Mouse (Mus musculus) embryonic facial prominence, embryonic 10.5 days (tissue): Measurements from ENCODE around the gene Dtd1. TPM values are rescaled to one million over a fixed set of nuclear protein-coding genes. Genes with fewer than 3 reads are reported as not detected.
A peak's percentile ranks its signal among the peaks of the same experiment; 100 is the strongest.

ENCODE experiments used
- DNase-seq: peaks from one replicate; pipeline ENCODE4 v3.0.0-alpha.2; 2017; ENCODE audit warnings: low spot score
- H3K27ac ChIP-seq: fragments of 300-500 bp; sonication (generic); replicated peaks from 2 replicates; pipeline ENCODE4 v1.5.1; 2016; ENCODE audit warnings: mild to moderate bottlenecking
- H3K27me3 ChIP-seq: fragments of 300-500 bp; sonication (generic); replicated peaks from 2 replicates; pipeline ENCODE4 v1.6.1; 2016; ENCODE audit warnings: low read depth, mild to moderate bottlenecking; ENCODE audit not compliant: poor library complexity, severe bottlenecking
- H3K36me3 ChIP-seq: fragments of 300-500 bp; sonication (generic); replicated peaks from 2 replicates; pipeline ENCODE4 v1.6.1; 2016; ENCODE audit warnings: mild to moderate bottlenecking, moderate library complexity
- H3K4me1 ChIP-seq: fragments of 300-500 bp; sonication (generic); 2 replicates; pipeline ENCODE4 v1.6.1; 2016
- H3K4me3 ChIP-seq: fragments of 300-500 bp; sonication (generic); 2 replicates; pipeline ENCODE4 v1.5.1; 2016; ENCODE audit warnings: mild to moderate bottlenecking, moderate library complexity
- H3K9me3 ChIP-seq: fragments of 300-500 bp; sonication (generic); 2 replicates; pipeline ENCODE4 v1.6.1; 2016; ENCODE audit warnings: mild to moderate bottlenecking
- WGBS: fragments of 180-500 bp; shearing (Covaris S2); methylation state at CpG from one replicate; pipeline ENCODE4 v1.1.7; 2016; 5-methylcytosine and 5-hydroxymethylcytosine counted together
- polyA plus RNA-seq: library from polyadenylated mRNA; unstranded; fragments of >200 nt; fragmentation: Nextera tagmentation; extraction: Ambion mirVana; gene quantifications from 2 replicates; pipeline ENCODE4 v1.2.1, GENCODE M21; 2016

Gene Dtd1
- polyA plus RNA-seq, 1 experiment from 2014 or later = 43.1 TPM

GRCm38 (mm10) chr2:144617074-144617874 lies 17.6 kb downstream of the Dtd1 start:
- DNase-seq = no peak
- no peaks in the 10 kb centered on the region for H3K4me1 ChIP-seq

DNA sequence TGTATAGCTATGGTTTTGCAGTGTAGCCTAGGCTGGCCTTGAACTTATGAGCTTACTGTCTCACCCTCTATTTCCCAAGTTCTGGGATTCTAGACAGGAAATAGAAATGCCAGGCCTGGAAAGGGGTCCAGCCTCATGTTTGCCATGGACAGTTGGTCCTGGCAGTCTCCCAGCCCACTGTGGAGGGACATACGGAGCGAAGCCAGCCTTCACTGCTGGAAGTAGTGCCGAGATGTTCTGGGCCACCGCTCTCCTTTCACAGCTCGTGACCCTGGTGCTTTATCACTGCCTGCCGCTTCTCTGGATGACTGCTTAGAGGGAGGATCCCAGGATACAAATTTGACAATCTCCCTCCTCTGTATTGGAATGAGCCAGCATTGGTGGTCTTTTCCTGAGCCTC lies 21.8 kb downstream of the Dtd1 start:
- H3K9me3 ChIP-seq = no peaks in the 10 kb centered on the region
- H3K27ac ChIP-seq = no peak overlapping the region
- WGBS = 71% methylated on average over 6 of the region's 6 CpGs
- H3K36me3 ChIP-seq = no peaks in the 10 kb centered on the region
- H3K27me3 ChIP-seq = no peaks in the 10 kb centered on the region
- DNase-seq = no peak
- no peak overlapping the region for H3K4me3 ChIP-seq
- H3K4me1 ChIP-seq = no peaks in the 10 kb centered on the region

More at GRCm38 (mm10) chr2:144617074-144617874, 17.6 kb downstream of the Dtd1 start:
- Histone ChIP-seq H3K36me3 (no peaks in the 10 kb centered on the region), H3K27ac (no peak overlapping the region), H3K4me3 (no peak overlapping the region), H3K27me3 (no peaks in the 10 kb centered on the region), H3K9me3 (no peaks in the 10 kb centered on the region)
- 90% methylated on average over 16 of the region's 16 CpGs for WGBS

GRCm38 (mm10) chr2:144633551-144633950 lies 33.9 kb downstream of the Dtd1 start:
- Histone ChIP-seq H3K4me3 (no peak overlapping the region), H3K36me3 (peaks cover 6% of the 10 kb centered on the region; the same call in 1 of the 2 replicates), H3K27ac (no peak overlapping the region), H3K9me3 (0 out of 2 replicates have a peak, but pooled peaks cover 3% of the 10 kb centered on the region), H3K27me3 (no peaks in the 10 kb centered on the region), H3K4me1 (peaks cover 2% of the 10 kb centered on the region; the same call in 1 of the 2 replicates)
- no peak for DNase-seq
- WGBS = 88% methylated on average over 2 of the region's 2 CpGs

DNA sequence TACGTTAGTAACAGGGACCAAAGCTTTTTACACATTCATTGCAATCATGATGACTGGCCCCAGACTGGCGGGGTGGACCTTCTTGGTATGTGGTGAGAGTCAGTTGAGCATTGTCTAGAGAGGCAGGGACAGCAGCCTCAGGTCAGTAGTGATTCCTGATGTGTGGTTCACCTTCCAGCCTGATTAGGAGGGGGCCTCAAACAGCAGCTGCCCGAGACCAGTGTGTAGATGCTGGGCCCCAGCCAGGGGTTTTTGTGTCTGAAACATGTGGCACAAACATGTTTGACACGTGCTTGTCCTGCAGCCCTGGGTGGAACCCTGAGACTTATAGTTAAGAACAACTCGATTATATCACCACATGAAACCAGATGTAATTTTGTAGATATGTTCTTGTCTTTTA lies 34.5 kb downstream of the Dtd1 start:
- H3K27me3 ChIP-seq = no peaks in the 10 kb centered on the region
- H3K9me3 ChIP-seq = 0 out of 2 replicates have a peak, but pooled peaks cover 3% of the 10 kb centered on the region
- 75% methylated on average over 5 of the region's 5 CpGs for WGBS
- H3K36me3 ChIP-seq = peaks cover 6% of the 10 kb centered on the region; the same call in 1 of the 2 replicates
- peaks cover 2% of the 10 kb centered on the region; the same call in 1 of the 2 replicates for H3K4me1 ChIP-seq
- H3K4me3 ChIP-seq = no peak overlapping the region
- no peak overlapping the region for H3K27ac ChIP-seq
- DNase-seq = no peak

DNA sequence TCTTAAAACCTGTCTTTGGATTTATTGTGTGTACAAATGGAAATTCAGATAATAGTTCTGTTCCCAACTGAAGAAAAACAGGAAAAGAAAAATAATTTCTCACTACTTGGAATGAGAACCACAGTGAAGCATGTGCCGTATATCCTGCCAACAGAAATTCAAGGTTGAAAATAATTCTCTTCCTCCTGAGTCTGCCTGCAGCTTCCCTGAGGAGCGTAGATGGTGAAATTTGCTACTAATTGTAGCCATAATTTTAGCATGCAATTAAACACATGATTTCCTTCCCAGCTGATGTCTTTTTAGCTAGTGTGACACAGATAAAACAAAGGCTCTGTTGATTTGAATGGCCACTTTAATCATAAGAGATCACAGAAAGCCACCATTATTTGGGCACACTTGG lies 35.0 kb downstream of the Dtd1 start:
- DNase-seq = no peak
- Histone ChIP-seq H3K9me3 (0 out of 2 replicates have a peak, but pooled peaks cover 3% of the 10 kb centered on the region), H3K4me3 (no peak overlapping the region), H3K4me1 (peaks cover 2% of the 10 kb centered on the region; the same call in 1 of the 2 replicates), H3K27ac (no peak overlapping the region), H3K27me3 (no peaks in the 10 kb centered on the region), H3K36me3 (peaks cover 6% of the 10 kb centered on the region; the same call in 1 of the 2 replicates)
- 76% methylated on average over 2 of the region's 2 CpGs for WGBS

DNA sequence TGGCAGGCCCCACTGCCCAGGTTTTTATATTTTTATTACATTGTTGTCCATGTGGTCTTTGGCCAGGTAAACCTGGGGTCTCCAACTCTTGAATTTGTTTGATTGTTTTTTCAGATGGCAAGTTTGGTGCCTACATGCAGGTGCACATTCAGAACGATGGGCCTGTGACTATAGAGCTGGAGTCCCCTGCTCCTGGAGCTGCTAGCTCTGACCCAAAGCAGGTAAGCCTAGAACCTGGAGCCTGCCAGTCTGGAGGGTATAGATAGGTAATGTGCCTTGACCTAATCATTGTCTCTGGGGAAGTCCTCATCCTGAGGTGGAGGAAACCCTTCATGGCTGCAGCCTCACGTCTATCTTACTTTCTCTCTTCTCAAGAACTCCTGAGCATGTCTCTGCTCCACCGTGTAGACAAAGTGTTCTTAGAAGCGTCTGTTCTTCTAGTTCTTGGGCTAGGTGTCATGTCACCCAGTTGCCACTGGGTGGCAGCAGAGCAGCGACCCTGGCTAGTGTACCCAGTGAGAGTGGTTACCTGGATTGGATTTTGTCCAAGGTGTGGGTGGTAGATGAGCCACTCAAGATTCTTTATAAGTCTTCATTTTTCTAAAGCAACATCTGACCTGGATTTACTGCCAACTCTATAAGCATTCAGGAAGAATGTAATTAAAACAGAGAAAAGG lies 36.1 kb downstream of the Dtd1 start:
- Histone ChIP-seq H3K4me1 (peaks cover 6% of the 10 kb centered on the region; the same call in 1 of the 2 replicates), H3K36me3 (peaks cover 6% of the 10 kb centered on the region; the same call in 1 of the 2 replicates), H3K9me3 (0 out of 2 replicates have a peak, but pooled peaks cover 3% of the 10 kb centered on the region), H3K27me3 (no peaks in the 10 kb centered on the region), H3K27ac (no peak overlapping the region), H3K4me3 (no peak overlapping the region)
- WGBS = 33% methylated on average over 5 of the region's 5 CpGs
- DNase-seq = peak; percentile 67

GRCm38 (mm10) chr2:144637204-144637603 lies 37.5 kb downstream of the Dtd1 start:
- no peaks in the 10 kb centered on the region for H3K27me3 ChIP-seq
- peaks cover 6% of the 10 kb centered on the region; the same call in 1 of the 2 replicates for H3K4me1 ChIP-seq
- H3K27ac ChIP-seq = no peak overlapping the region
- no peak overlapping the region for H3K4me3 ChIP-seq
- 85% methylated on average over 4 of the region's 4 CpGs for WGBS
- DNase-seq = no peak
- H3K9me3 ChIP-seq = 0 out of 2 replicates have a peak, but pooled peaks cover 3% of the 10 kb centered on the region
- peaks cover 5% of the 10 kb centered on the region; the same call in 1 of the 2 replicates for H3K36me3 ChIP-seq

- 81% methylated on average over 12 of the region's 12 CpGs for WGBS
- Histone ChIP-seq H3K36me3 (no peaks in the 10 kb centered on the region), H3K4me3 (no peak overlapping the region), H3K27me3 (no peaks in the 10 kb centered on the region), H3K4me1 (peaks cover 6% of the 10 kb centered on the region; the same call in 1 of the 2 replicates), H3K9me3 (no peaks in the 10 kb centered on the region), H3K27ac (no peak overlapping the region)
- DNase-seq = no peak
These were observed 38.1 kb downstream of the Dtd1 start for GRCm38 (mm10) chr2:144637671-144638395.

DNA sequence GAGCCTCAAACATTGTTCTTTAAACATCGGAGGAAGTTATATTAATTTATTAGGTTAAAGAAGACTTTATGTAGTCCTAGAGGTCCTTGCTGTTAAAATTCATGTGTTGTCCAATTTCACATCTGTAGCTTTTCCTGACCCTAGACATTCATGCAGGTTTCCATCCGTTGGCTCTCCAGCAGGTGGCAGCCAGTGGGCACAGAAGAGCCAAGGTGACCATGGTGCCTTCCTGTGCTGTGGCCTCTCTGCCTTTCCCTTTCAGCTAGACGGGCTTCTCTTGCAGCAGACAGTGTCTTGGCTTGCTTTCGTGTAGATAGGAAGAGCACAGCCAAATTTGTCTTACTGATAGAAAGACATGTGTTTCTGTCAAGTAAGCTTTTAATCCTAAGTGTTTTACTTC lies 39.0 kb downstream of the Dtd1 start:
- Histone ChIP-seq H3K9me3 (no peaks in the 10 kb centered on the region), H3K4me3 (no peak overlapping the region), H3K4me1 (peaks cover 12% of the 10 kb centered on the region), H3K27ac (no peak overlapping the region), H3K36me3 (no peaks in the 10 kb centered on the region), H3K27me3 (no peaks in the 10 kb centered on the region)
- WGBS = 81% methylated on average over 4 of the region's 4 CpGs
- DNase-seq = peak; percentile 34

- H3K36me3 ChIP-seq = no peaks in the 10 kb centered on the region
- DNase-seq = no peak
- 76% methylated on average over 7 of the region's 7 CpGs for WGBS
- no peak overlapping the region for H3K27ac ChIP-seq
- no peaks in the 10 kb centered on the region for H3K27me3 ChIP-seq
- H3K4me3 ChIP-seq = no peak overlapping the region
- peaks cover 13% of the 10 kb centered on the region for H3K4me1 ChIP-seq
- H3K9me3 ChIP-seq = no peaks in the 10 kb centered on the region
These were observed 40.4 kb downstream of the Dtd1 start for GRCm38 (mm10) chr2:144640101-144640500.

DNA sequence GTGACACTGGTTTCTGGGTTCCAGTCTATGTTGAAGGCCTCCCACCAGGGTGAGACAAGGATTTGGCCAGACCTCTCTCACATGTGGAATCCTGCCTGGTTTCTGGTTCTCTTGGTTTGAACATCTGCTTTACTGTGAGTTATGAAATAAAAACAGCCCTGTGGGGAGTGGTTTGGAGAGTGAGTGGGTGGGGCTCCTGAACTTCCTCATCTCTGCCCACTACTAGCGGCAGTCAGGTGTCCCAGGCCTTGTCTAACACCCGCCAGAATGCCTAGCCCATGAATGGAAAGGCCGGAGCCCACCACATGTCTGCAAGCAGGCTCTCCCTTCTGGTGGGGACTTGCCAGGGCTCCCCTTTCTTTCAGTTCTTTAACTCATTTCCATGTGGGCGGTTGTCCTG lies 42.3 kb downstream of the Dtd1 start:
- no peaks in the 10 kb centered on the region for H3K36me3 ChIP-seq
- H3K9me3 ChIP-seq = no peaks in the 10 kb centered on the region
- H3K27ac ChIP-seq = no peak overlapping the region
- H3K4me3 ChIP-seq = no peak overlapping the region
- no peaks in the 10 kb centered on the region for H3K27me3 ChIP-seq
- peaks cover 26% of the 10 kb centered on the region for H3K4me1 ChIP-seq
- 89% methylated on average over 4 of the region's 4 CpGs for WGBS
- DNase-seq = no peak

DNA sequence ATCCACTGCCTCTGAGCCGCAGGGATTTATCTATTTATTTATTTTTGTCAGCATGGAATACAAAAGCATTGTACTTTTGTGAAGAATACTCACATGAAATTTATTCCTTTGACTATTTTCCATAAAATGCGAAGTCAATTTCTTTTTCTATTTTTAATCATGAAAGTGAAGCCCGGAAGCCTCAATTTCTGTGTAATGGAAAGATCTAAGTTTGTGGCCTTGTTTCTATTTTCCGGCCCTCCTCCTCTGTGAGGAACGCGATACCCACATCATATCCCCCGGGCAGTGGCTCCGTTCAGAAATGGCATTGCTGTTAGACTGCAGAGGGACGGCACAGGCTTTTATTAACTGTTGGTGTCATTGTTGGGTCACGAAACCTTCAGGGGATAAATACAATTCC lies 46.7 kb downstream of the Dtd1 start:
- 60% methylated on average over 10 of the region's 10 CpGs for WGBS

More for the DNA sequence above, 46.7 kb downstream of the Dtd1 start:
- Histone ChIP-seq H3K36me3 (no peaks in the 10 kb centered on the region), H3K4me3 (no peak overlapping the region), H3K9me3 (no peaks in the 10 kb centered on the region), H3K27ac (no peak overlapping the region), H3K4me1 (peaks cover 20% of the 10 kb centered on the region), H3K27me3 (no peaks in the 10 kb centered on the region)
- no peak for DNase-seq
